Mouse (Mus musculus): ENCODE measurements around the gene Tbxas1.

DNA sequence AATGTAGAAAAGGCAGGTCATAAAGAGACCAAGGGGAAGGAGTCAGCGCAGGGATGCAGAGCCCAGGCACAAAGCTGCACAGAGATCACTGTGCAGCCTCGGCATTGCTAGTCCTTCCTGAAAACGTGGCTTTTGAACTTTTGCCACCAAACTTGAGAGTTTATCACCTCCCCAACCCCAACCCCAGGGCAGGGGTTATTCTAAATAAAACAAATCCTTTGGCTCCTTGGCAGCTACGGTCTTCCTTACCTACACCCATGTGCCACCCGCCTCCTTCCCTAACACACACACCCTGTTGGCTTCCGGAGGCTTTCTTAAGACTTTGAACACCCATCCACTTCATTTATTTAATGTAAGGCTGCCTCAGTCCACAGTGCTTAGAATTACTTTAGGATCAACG, 127.9 kb downstream of the Tbxas1 start:
- TF ChIP-seq CTCF (IDR thresholded peaks at IDR 0.05) (no peak), EP300 (IDR thresholded peaks at IDR 0.05) (no peak)

Measured in lung, postnatal 0 days (tissue).